Comparison of ENCODE assay signal across 28 mouse cellular contexts in genomic region chr19:56471934-56472333, GRCm38 (mm10). TPM values are rescaled to one million over a fixed set of nuclear protein-coding genes. Genes with fewer than 3 reads are reported as not detected.
DNase-seq lines count a peak whose midpoint lies in the region; ATAC-seq and TF ChIP-seq lines count a peak whose summit lies in the region.
"Had no signal": no experiment of that assay in that cellular context is flagged by ENCODE, and none has a peak within 500 bp of the region (broad histone marks: within the 10 kb centered on the region; RNA-seq: fewer than 3 reads in every experiment).

No protein-coding gene starts in this region.

- H3K27ac ChIP-seq in left cerebral cortex, adult 2 months = peak overlapping the region; percentile 61; the same call in 1 of the 2 replicates
- 0 out of 2 replicates have a peak overlapping the region, but pooled peaks have one; percentile 59 for H3K27ac ChIP-seq in cortical plate, adult 2 months (ENCODE audit: insufficient read depth, low read length)
- H3K27ac ChIP-seq: embryonic facial prominence, embryonic 12.5 days; embryonic facial prominence, embryonic 15.5 days; heart, adult 2 months; heart, embryonic 15.5 days; hindbrain, embryonic 10.5 days; hindbrain, embryonic 13.5 days had no signal

- ATAC-seq in frontal cortex, adult (ENCODE audit: low TSS enrichment) = peak; percentile 59; the same call in 1 of the 2 replicates
- ATAC-seq: CD4-positive, CD25-positive, alpha-beta regulatory T cell, adult 4 months; forebrain, embryonic 14.5 days; forebrain, postnatal 0 days; intestine, postnatal 0 days had no signal

- H3K4me1 ChIP-seq in cortical plate, adult 2 months (ENCODE audit: control insufficient read depth, insufficient read depth, low read length) = peaks cover 10% of the 10 kb centered on the region
- H3K4me1 ChIP-seq: embryonic facial prominence, embryonic 12.5 days had no signal

- intact Hi-C loops in left cerebral cortex, adult 2 months (cut with DNase I) = loop anchor here (2.0 kb wide), 1 partner anchor 19 kb away; no protein-coding TSS in a partner anchor
- intact Hi-C loops in left cerebral cortex, postnatal 10 days (cut with DNase I) = loop anchor here (2.0 kb wide), 1 partner anchor 21 kb away; no protein-coding TSS in a partner anchor

- TF ChIP-seq POLR2A in cortical plate, adult 2 months (IDR thresholded peaks at IDR 0.05; ENCODE audit: extremely low read depth, insufficient read depth, low read length) = no peak

- no peak overlapping the region for H3K4me3 ChIP-seq in left cerebral cortex, adult 2 months
- H3K4me3 ChIP-seq in cortical plate, adult 2 months (ENCODE audit: insufficient read depth, low read length) = no peak overlapping the region
- H3K4me3 ChIP-seq: embryonic facial prominence, embryonic 12.5 days; embryonic facial prominence, embryonic 15.5 days; heart, adult 2 months; heart, embryonic 12.5 days; heart, embryonic 15.5 days; hindbrain, embryonic 10.5 days; hindbrain, embryonic 13.5 days had no signal

- DNase-seq in frontal cortex, postnatal 25 days (ENCODE audit: low spot score in 2 of 2) = no peak
- no peak for DNase-seq in left cerebral cortex, adult 2 months (ENCODE audit: extremely low spot score in 1 of 2, low spot score in 2 of 2)
- DNase-seq in left cerebral cortex, postnatal 10 days (ENCODE audit: extremely low spot score in 1 of 2, low spot score in 2 of 2) = no peak
- DNase-seq in brain, adult 2 months (ENCODE audit: low read depth, low spot score) = peak; percentile 55
- DNase-seq: adrenal gland, adult 2 months; adrenal gland, postnatal 14 days; cerebellum, adult 11-12 months; cerebellum, adult 9-11 months; forebrain, postnatal 0 days; gastrocnemius, postnatal 10 days; gastrocnemius, postnatal 36 days; heart, adult 2 months; heart, postnatal 10 days; heart, postnatal 36 days had no signal

- TF ChIP-seq CTCF in left cerebral cortex, adult 2 months (IDR thresholded peaks at IDR 0.05) = no peak
- TF ChIP-seq CTCF in cortical plate, adult 2 months (IDR thresholded peaks at IDR 0.05; ENCODE audit: extremely low read depth, insufficient read depth, low read length) = no peak

RNA-seq across cellular contexts. Expression of gene Plekhs1, which starts 10.5 kb away (rescaled TPM):
- total RNA-seq in left cerebral cortex, adult 2 months (2021) = under 1 TPM; 0.72 to 0.89 TPM
- total RNA-seq in left cerebral cortex, postnatal 10 days (2021) = 1 to 10 TPM in 1 of 2 experiments, under 1 TPM in 1; 0.97 to 1.2 TPM
- 0.38 and 0.61 TPM in 2 replicates for polyA plus RNA-seq in cortical plate, adult 2 months (2012; rRNA removed)
- total RNA-seq: gastrocnemius, adult 18-20 months; granulocyte monocyte progenitor cell, adult 5-6 weeks; heart, postnatal 36 days had no signal
- polyA plus RNA-seq: C2C12; heart, embryonic 12.5 days had no signal
